Mouse (Mus musculus) MN1 (cell line): ENCODE data around the gene Etl4.

Experiments
- DNase-seq: peaks from one replicate; pipeline ENCODE4 v3.0.0-alpha.2; 2016; ENCODE audit warnings: low spot score

The Etl4 gene

GRCm38 (mm10) chr2:20711024-20711423, 801.4 kb downstream of the Etl4 start:
- no peak for DNase-seq

- no peak for DNase-seq
Observed at GRCm38 (mm10) chr2:20719105-20719504, 809.5 kb downstream of the Etl4 start.

GRCm38 (mm10) chr2:20721098-20721497, 811.5 kb downstream of the Etl4 start:
- DNase-seq, result no peak

GRCm38 (mm10) chr2:20722165-20722991, 812.8 kb downstream of the Etl4 start:
- DNase-seq, result no peak

GRCm38 (mm10) chr2:20723990-20724745, 814.6 kb downstream of the Etl4 start:
- no peak for DNase-seq

GRCm38 (mm10) chr2:20726974-20727373, 817.4 kb downstream of the Etl4 start:
- DNase-seq, result no peak

GRCm38 (mm10) chr2:20727752-20728438, 818.3 kb downstream of the Etl4 start:
- no peak for DNase-seq

- no peak for DNase-seq
Observed at GRCm38 (mm10) chr2:20735444-20735843, 825.9 kb downstream of the Etl4 start.

- DNase-seq, result no peak
Observed at GRCm38 (mm10) chr2:20736324-20737015, 826.9 kb downstream of the Etl4 start.

GRCm38 (mm10) chr2:20737112-20737808, 827.7 kb downstream of the Etl4 start:
- no peak for DNase-seq

GRCm38 (mm10) chr2:20737837-20738236, 828.3 kb downstream of the Etl4 start:
- no peak for DNase-seq

GRCm38 (mm10) chr2:20747723-20748122, 838.1 kb downstream of the Etl4 start:
- no peak for DNase-seq

GRCm38 (mm10) chr2:20748481-20748880, 838.9 kb downstream of the Etl4 start:
- no peak for DNase-seq

- no peak for DNase-seq
Observed at GRCm38 (mm10) chr2:20749687-20750086, 840.1 kb downstream of the Etl4 start.

- DNase-seq, result no peak
Observed at GRCm38 (mm10) chr2:20753282-20754110, 843.9 kb downstream of the Etl4 start.

- DNase-seq, result no peak
Observed at GRCm38 (mm10) chr2:20756964-20757363, 847.4 kb downstream of the Etl4 start.

GRCm38 (mm10) chr2:20759045-20759662, 849.6 kb downstream of the Etl4 start:
- no peak for DNase-seq

- DNase-seq, result no peak
Observed at GRCm38 (mm10) chr2:20761320-20761719, 851.7 kb downstream of the Etl4 start.

- no peak for DNase-seq
Observed at GRCm38 (mm10) chr2:20761751-20762150, 852.2 kb downstream of the Etl4 start.
